Mouse (Mus musculus) midbrain, embryonic 16.5 days (tissue): ENCODE data around the gene Fscn3. TPM values are rescaled to one million over a fixed set of nuclear protein-coding genes. Genes with fewer than 3 reads are reported as not detected.
A peak's percentile ranks its signal among the peaks of the same experiment; 100 is the strongest.

Experiments
- ATAC-seq: fragments of 200-750 bp; cut with Nextera tagmentation; 2 replicates; pipeline ENCODE4 v1.8.0; 2017; ENCODE audit warnings: moderate TSS enrichment
- H3K27ac ChIP-seq: fragments of 300-500 bp; sonication (generic); 2 replicates; pipeline ENCODE4 v1.5.1; 2014; ENCODE audit warnings: mild to moderate bottlenecking, low read length, mixed read lengths
- H3K27me3 ChIP-seq: fragments of 300-500 bp; sonication (generic); 2 replicates; pipeline ENCODE4 v1.6.1; 2014; ENCODE audit warnings: low read depth, low read length, mixed read lengths; ENCODE audit not compliant: control insufficient read depth, insufficient read depth
- H3K36me3 ChIP-seq: fragments of 300-500 bp; sonication (generic); 2 replicates; pipeline ENCODE4 v1.6.1; 2014; ENCODE audit warnings: mild to moderate bottlenecking, low read length, moderate library complexity, mixed read lengths; ENCODE audit not compliant: control insufficient read depth, insufficient read depth
- H3K4me1 ChIP-seq: fragments of 300-500 bp; sonication (generic); 2 replicates; pipeline ENCODE4 v1.6.1; 2014; ENCODE audit warnings: mild to moderate bottlenecking, low read length, mixed read lengths; ENCODE audit not compliant: control insufficient read depth, insufficient read depth
- H3K4me2 ChIP-seq: fragments of 300-500 bp; sonication (generic); 2 replicates; pipeline ENCODE4 v1.6.1; 2014; ENCODE audit warnings: mild to moderate bottlenecking, low read length, mixed read lengths
- H3K4me3 ChIP-seq: fragments of 300-500 bp; sonication (generic); 2 replicates; pipeline ENCODE4 v1.5.1; 2014; ENCODE audit warnings: low read depth, mild to moderate bottlenecking, low read length, moderate library complexity, mixed read lengths
- H3K9ac ChIP-seq: fragments of 300-500 bp; sonication (generic); 2 replicates; pipeline ENCODE4 v1.6.1; 2014; ENCODE audit warnings: low read depth, low read length, mixed read lengths
- H3K9me3 ChIP-seq: fragments of 300-500 bp; sonication (generic); replicated peaks from 2 replicates; pipeline ENCODE4 v1.6.1; 2014; ENCODE audit warnings: mild to moderate bottlenecking, low read length, mixed read lengths; ENCODE audit not compliant: control insufficient read depth, poor library complexity, severe bottlenecking
- WGBS: fragments of 180-500 bp; shearing (Covaris S2); extraction: QIAGEN DNeasy Blood & Tissue Kit; methylation state at CpG from one replicate; pipeline ENCODE4 v1.1.7; 2014; 5-methylcytosine and 5-hydroxymethylcytosine counted together
- polyA plus RNA-seq: library from polyadenylated mRNA; unstranded; fragments of >200 nt; fragmentation: Nextera tagmentation; extraction: Ambion mirVana; gene quantifications from 2 replicates; pipeline ENCODE4 v1.2.1, GENCODE M21; 2015

Fscn3 gene
- polyA plus RNA-seq, 1 experiment from 2014 or later: 0.13 TPM

- H3K9ac ChIP-seq: no peak overlapping the region
- peaks cover 17% of the 10 kb centered on the region for H3K4me1 ChIP-seq
- no peaks in the 10 kb centered on the region; the same call in 1 of the 2 replicates for H3K9me3 ChIP-seq
- no peak overlapping the region for H3K27ac ChIP-seq
- H3K4me2 ChIP-seq: no peak overlapping the region
- no peak overlapping the region for H3K4me3 ChIP-seq
- no peaks in the 10 kb centered on the region for H3K36me3 ChIP-seq
- 98% methylated on average over 4 of the region's 4 CpGs for WGBS
- ATAC-seq: no peak
- no peaks in the 10 kb centered on the region; the same call in 1 of the 2 replicates for H3K27me3 ChIP-seq
Measured at GRCm38 (mm10) chr6:28399791-28400190, 27.8 kb upstream of the Fscn3 start.

GRCm38 (mm10) chr6:28410053-28410452 lies 17.5 kb upstream of the Fscn3 start:
- H3K9ac ChIP-seq: no peak overlapping the region
- WGBS: 88% methylated on average over 9 of the region's 9 CpGs
- H3K9me3 ChIP-seq: no peaks in the 10 kb centered on the region
- H3K4me2 ChIP-seq: no peak overlapping the region
- no peak for ATAC-seq
- no peak overlapping the region for H3K4me3 ChIP-seq
- 0 out of 2 replicates have a peak, but pooled peaks cover under 1% of the 10 kb centered on the region for H3K36me3 ChIP-seq
- H3K27me3 ChIP-seq: no peaks in the 10 kb centered on the region
- no peaks in the 10 kb centered on the region for H3K4me1 ChIP-seq
- no peak overlapping the region for H3K27ac ChIP-seq

- no peak overlapping the region for H3K4me2 ChIP-seq
- no peak overlapping the region for H3K27ac ChIP-seq
- WGBS: 76% methylated on average over 2 of the region's 2 CpGs
- H3K9ac ChIP-seq: no peak overlapping the region
- peaks cover 9% of the 10 kb centered on the region for H3K36me3 ChIP-seq
- ATAC-seq: no peak
- H3K27me3 ChIP-seq: no peaks in the 10 kb centered on the region
- H3K4me3 ChIP-seq: no peak overlapping the region
- H3K9me3 ChIP-seq: no peaks in the 10 kb centered on the region
- no peaks in the 10 kb centered on the region for H3K4me1 ChIP-seq
Measured at GRCm38 (mm10) chr6:28411236-28411635, 16.4 kb upstream of the Fscn3 start.

- no peak overlapping the region for H3K27ac ChIP-seq
- H3K9ac ChIP-seq: no peak overlapping the region
- H3K9me3 ChIP-seq: no peaks in the 10 kb centered on the region
- no peaks in the 10 kb centered on the region for H3K27me3 ChIP-seq
- peaks cover 19% of the 10 kb centered on the region for H3K4me1 ChIP-seq
- H3K4me2 ChIP-seq: no peak overlapping the region
- no peak for ATAC-seq
- WGBS: 84% methylated on average over 4 of the region's 4 CpGs
- H3K36me3 ChIP-seq: peaks cover 22% of the 10 kb centered on the region
- no peak overlapping the region for H3K4me3 ChIP-seq
Measured at GRCm38 (mm10) chr6:28416981-28417380, 10.6 kb upstream of the Fscn3 start.

GRCm38 (mm10) chr6:28418449-28418848 lies 9.1 kb upstream of the Fscn3 start:
- Histone ChIP-seq H3K36me3 (peaks cover 22% of the 10 kb centered on the region), H3K9me3 (no peaks in the 10 kb centered on the region), H3K27ac (no peak overlapping the region), H3K4me3 (no peak overlapping the region), H3K4me2 (no peak overlapping the region), H3K27me3 (no peaks in the 10 kb centered on the region), H3K9ac (no peak overlapping the region), H3K4me1 (peaks cover 24% of the 10 kb centered on the region)
- ATAC-seq: no peak
- WGBS: 90% methylated on average over 14 of the region's 14 CpGs

- H3K4me3 ChIP-seq: no peak overlapping the region
- no peaks in the 10 kb centered on the region for H3K27me3 ChIP-seq
- 83% methylated on average over 2 of the region's 2 CpGs for WGBS
- no peak for ATAC-seq
- no peak overlapping the region for H3K27ac ChIP-seq
- no peaks in the 10 kb centered on the region for H3K9me3 ChIP-seq
- peaks cover 30% of the 10 kb centered on the region for H3K4me1 ChIP-seq
- H3K9ac ChIP-seq: no peak overlapping the region
- peak overlapping the region; percentile 82 for H3K4me2 ChIP-seq
- H3K36me3 ChIP-seq: peaks cover 22% of the 10 kb centered on the region
Measured at GRCm38 (mm10) chr6:28419673-28420072, 7.9 kb upstream of the Fscn3 start.

- Histone ChIP-seq H3K27me3 (no peaks in the 10 kb centered on the region), H3K9ac (no peak overlapping the region; the same call in 1 of the 2 replicates), H3K36me3 (peaks cover 19% of the 10 kb centered on the region), H3K4me2 (peak overlapping the region; percentile 82), H3K9me3 (no peaks in the 10 kb centered on the region), H3K4me3 (peak overlapping the region; percentile 75), H3K27ac (no peak overlapping the region), H3K4me1 (peaks cover 34% of the 10 kb centered on the region)
- ATAC-seq: no peak
- WGBS: 86% methylated on average over 17 of the region's 17 CpGs
Measured at GRCm38 (mm10) chr6:28420361-28420760, 7.2 kb upstream of the Fscn3 start.

GRCm38 (mm10) chr6:28420865-28421264 lies 6.7 kb upstream of the Fscn3 start:
- no peak overlapping the region for H3K27ac ChIP-seq
- 26% methylated on average over 13 of the region's 13 CpGs for WGBS
- no peak for ATAC-seq

GRCm38 (mm10) chr6:28421469-28422000 lies 6.1 kb upstream of the Fscn3 start:
- H3K9me3 ChIP-seq: no peaks in the 10 kb centered on the region
- H3K27me3 ChIP-seq: no peaks in the 10 kb centered on the region
- peak overlapping the region; percentile 75 for H3K4me3 ChIP-seq
- peaks cover 34% of the 10 kb centered on the region for H3K4me1 ChIP-seq
- H3K4me2 ChIP-seq: peak overlapping the region; percentile 82
- peak overlapping the region; percentile 80 for H3K9ac ChIP-seq
- peaks cover 15% of the 10 kb centered on the region for H3K36me3 ChIP-seq
- ATAC-seq: peak; percentile 90
- H3K27ac ChIP-seq: peak overlapping the region; percentile 44; the same call in 1 of the 2 replicates
- 0% methylated on average over 23 of the region's 27 CpGs for WGBS

More at GRCm38 (mm10) chr6:28420865-28421264, 6.7 kb upstream of the Fscn3 start:
- no peaks in the 10 kb centered on the region for H3K9me3 ChIP-seq
- H3K27me3 ChIP-seq: no peaks in the 10 kb centered on the region
- H3K4me1 ChIP-seq: peaks cover 34% of the 10 kb centered on the region
- H3K4me3 ChIP-seq: peak overlapping the region; percentile 75
- peak overlapping the region; percentile 80 for H3K9ac ChIP-seq
- peaks cover 13% of the 10 kb centered on the region for H3K36me3 ChIP-seq
- H3K4me2 ChIP-seq: peak overlapping the region; percentile 82
